Mouse (Mus musculus): Measurements from ENCODE around the gene Acaa1b.

Acaa1b gene

DNA sequence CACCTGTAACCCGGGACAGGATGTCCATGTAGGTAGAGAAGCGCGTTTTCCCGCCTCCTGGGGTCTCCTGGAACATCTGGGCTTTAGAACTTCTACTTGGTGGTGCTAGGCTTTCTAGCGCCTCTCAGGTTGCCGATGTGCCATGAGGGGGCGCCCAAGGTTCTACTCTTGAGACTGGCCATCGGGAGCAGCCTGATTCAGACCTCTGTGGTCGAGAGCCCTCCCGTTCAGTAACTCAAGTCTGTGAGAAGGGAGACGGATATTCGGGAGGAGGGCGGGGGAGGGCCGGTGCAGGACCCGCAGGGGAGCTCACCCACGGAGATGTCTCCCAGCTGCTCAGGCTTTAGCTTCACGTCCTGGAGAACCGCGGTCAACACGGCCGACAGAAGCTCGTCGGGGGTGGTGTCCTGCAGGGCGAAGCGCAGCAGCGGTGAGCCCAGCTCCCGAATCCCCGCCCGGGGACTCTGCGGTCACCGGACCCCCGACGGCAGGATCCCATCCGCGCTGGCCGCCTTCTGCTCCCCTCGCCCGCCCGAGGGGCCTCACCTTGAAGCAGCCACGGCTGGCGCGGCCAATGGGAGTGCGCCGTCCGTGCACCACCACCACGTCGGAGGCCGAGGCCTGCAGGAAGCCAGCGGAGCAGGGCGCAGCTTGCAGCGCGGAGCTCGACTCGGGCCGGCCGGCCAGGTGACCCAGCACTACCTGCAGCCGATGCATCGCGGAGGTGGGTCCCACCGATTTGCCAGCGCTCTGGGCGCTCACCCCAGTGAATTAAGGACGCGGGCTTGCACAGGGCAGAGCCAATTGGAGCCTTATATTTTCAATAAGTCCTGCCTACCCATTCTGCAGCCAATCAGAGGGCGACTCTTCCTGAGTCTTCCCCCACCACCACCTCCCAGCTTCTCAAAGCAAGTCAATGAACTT is at the start of gene Acaa1b:
Gene Acaa1b (minus strand): TSS at position 816 of the 924 bp plus-strand sequence.
- DNase-seq, result peak; percentile 88 to 93

- DNase-seq, result peak; percentile 43 to 70
Observed at GRCm38 (mm10) chr9:119206666-119207065, 49.8 kb upstream of the Acaa1b start.

DNA sequence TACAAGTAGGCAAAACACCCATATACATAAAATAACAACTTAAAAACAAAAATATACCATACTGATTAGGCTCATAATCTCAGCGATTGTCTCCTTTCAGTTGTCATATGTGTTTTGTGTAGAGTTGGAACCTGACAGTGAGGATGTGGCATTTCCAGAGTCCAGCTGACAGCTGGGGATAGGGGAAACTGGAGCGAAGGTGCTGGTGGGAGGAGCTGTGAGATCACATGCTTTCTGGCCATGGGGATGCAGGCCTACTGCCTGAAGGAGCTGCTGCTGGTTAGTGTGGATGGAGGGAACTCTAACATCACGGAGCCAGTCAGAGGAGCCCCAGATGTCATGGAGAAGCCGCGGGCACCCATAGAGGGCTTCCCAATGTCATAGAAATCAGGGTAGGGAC is 48.9 kb upstream of the Acaa1b start:
- DNase-seq, result peak in 1 of 2 experiments; percentile 41

- no peak for DNase-seq
Observed at GRCm38 (mm10) chr9:119203617-119204016, 46.7 kb upstream of the Acaa1b start.

GRCm38 (mm10) chr9:119201653-119202052 is 44.8 kb upstream of the Acaa1b start:
- peak; percentile 32 to 49 for DNase-seq

DNA sequence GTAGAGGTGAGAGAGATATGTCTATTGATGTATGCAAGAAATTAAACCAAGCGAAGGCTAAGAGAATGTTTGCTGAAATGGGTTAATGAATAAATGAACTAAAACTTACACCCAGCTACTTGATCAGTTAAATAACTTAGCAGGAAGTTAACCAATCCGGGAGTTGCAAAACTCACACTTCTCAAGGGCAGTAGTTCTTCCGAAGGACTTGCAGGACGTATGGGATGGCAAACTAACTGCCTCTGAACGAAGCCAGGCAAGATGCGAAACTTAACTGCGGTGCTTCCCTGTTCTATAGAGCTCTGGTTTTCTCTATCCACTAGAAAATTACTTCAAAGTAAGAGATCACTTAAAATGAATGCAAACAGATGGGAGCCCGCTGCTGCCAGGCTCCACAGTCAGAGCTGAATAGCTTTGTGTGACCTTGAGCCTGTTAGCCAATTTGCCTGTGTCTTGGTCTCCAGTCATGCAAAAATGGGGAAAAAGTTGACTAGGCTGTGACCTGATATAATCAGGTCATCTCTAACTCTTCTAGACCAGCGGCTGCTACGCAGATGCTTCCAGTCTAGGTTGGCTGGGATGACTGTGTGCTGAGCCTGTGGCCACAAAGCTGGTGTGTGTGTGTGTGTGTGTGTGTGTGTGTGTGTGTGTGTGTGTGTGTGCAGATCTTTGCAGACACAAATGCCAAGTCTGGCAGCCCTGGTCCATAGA is 42.4 kb upstream of the Acaa1b start:
- peak; percentile 54 to 71 for DNase-seq

DNA sequence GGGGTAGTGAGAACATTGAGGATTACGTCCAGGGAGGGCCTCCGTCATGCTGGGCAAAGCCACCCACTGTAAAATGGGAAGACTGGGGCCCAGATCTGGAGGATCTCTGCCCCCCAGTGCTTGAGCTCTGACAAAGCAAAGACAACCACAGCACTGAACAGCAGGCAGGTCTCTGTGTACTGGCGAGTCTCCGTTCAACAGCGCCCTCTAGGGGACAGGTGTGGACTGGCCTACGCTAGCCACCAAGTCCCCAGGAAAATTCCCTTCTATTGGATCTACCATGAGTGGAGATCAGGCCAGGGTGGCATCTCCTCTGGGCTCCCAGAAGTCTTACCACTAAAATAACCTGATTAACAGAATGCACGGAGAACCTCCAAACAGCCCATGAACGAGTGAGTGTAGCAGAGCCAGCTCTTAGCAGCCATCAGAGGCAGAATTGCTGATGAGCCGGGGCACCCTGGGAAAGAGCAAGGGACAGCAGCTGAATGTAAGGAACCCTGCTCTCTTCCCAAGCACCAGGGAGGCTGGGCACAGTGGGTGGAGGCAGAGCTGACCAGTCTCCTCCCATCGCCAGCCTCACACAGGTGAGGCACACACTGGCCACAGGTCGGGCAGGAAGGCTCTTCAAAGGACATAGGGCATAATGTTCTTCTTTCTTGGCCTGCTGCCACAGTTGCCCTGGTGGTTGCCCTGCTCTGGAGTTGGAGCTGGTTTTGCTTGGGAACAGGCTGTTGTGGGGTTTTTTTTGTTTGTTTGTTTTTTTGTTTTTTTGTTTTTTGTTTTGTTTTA is 35.5 kb upstream of the Acaa1b start:
- DNase-seq, result peak; percentile 83 to 86

DNA sequence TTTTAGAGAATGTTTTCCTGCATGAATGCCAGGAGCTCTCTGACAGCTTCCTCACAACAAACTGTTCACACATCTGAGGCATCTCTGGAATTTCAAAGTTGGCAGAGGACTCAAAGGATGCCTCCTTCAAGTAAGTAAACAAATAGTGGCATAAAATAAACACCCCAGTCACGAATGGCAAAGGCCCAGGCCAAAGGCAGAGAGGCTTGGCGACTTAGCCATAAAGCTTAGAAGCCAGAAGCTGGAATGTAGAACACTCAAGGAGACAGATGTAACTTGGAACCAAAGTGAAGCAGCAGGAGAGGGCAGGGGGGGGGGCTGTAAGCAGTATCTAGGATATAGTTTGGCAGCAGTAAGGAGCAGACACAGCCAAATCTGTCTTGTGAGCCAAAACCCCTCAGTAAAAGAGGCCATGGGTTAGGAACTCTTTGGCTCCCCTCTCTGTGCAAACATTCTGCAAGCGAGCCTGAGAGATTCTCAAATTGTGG is 24.4 kb upstream of the Acaa1b start:
- DNase-seq, result peak; percentile 53 to 82

- DNase-seq, result no peak
Observed at GRCm38 (mm10) chr9:119179292-119179691, 22.4 kb upstream of the Acaa1b start.

DNA sequence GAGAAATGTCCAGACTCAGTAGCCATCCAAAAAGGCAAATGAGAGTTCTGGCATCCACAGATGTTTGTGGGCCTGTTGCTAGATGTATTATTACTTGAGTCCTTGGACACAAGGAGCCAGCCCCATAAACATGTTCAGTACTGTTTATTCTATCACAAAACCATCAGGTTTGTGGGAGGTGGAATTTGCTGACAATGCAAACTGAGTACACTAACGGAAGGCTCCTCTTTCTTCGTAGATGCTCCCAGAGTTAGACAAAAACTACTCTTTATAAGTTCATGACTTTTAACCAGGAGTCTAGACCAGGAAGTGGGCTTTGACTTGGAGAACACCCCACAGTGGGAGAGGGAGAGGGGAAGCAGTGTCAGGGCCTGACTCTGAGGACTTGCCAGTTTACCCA is 10.7 kb upstream of the Acaa1b start:
- no peak for DNase-seq

DNA sequence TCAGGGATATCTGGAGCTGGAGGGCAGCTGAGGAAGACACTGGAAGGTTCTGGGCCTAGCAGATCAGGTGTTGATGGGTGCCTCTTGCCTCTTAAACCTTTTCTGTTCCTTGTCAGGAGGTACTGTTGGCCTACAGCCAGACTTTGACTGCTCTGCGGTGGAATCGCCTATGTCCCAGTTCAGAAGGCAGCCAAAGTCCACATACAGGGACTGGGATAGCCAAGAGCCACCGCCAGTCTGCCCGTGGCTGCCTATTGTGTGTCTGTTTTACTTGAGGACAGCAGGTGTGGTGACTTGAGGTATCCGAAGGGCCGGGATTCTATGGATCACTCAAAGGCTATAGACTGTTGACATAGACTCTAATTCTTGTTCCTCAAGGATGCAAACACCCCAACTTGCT is 8.7 kb upstream of the Acaa1b start:
- DNase-seq, result peak; percentile 82 to 89

GRCm38 (mm10) chr9:119164743-119165142 is 7.8 kb upstream of the Acaa1b start:
- peak; percentile 65 to 89 for DNase-seq

DNA sequence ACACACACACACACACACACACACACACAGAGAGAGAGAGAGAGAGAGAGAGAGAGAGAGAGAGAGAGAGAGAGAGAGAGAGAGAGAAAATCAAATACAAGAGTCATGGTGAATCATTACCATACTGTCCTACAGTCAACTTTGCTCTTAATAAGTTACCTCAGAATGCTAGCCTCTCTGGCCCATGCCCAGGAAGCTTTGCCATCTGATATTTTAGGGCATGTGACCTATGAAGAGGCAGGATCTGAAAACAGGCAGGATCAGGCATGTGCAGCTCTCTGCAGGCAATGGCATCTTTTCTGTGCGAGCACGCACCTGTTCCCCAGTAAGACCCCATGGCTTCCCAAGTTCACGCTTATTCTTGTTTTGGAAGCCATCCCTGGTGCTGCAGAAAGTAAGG is 3.8 kb upstream of the Acaa1b start:
- DNase-seq, result peak; percentile 93

GRCm38 (mm10) chr9:119158861-119159260 is 2.0 kb upstream of the Acaa1b start, which contains the start of gene Gm47289:
TSS of gene Gm47289 (plus strand) at chr9:119159161.
- no peak for DNase-seq

GRCm38 (mm10) chr9:119155826-119156225 is 1.1 kb downstream of the Acaa1b start:
- DNase-seq, result peak; percentile 32 to 49

DNA sequence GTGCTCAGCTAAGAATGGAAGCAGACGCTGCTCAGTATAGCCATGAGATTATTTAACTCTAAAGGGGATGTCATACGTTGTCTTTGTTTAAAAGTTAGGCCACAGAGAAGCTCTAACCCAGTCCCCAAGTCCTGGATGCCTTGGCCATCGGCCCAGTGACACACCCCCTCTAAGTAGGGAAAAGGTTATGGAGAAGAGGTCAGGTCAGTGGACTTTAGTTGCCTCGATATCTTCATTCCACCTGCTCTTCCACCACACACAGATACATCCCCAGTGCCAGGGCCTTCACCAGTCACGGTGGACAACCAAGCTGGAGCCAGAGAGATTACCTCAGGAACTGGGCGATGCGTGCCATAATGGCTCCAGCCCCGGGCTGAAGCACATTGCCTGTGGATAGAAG is 1.5 kb downstream of the Acaa1b start:
- DNase-seq, result peak; percentile 81 to 88

- no peak for DNase-seq
Observed at GRCm38 (mm10) chr9:119151751-119152150, 5.1 kb downstream of the Acaa1b start.

- no peak for DNase-seq
Observed at GRCm38 (mm10) chr9:119149601-119150000, 7.3 kb downstream of the Acaa1b start.

DNA sequence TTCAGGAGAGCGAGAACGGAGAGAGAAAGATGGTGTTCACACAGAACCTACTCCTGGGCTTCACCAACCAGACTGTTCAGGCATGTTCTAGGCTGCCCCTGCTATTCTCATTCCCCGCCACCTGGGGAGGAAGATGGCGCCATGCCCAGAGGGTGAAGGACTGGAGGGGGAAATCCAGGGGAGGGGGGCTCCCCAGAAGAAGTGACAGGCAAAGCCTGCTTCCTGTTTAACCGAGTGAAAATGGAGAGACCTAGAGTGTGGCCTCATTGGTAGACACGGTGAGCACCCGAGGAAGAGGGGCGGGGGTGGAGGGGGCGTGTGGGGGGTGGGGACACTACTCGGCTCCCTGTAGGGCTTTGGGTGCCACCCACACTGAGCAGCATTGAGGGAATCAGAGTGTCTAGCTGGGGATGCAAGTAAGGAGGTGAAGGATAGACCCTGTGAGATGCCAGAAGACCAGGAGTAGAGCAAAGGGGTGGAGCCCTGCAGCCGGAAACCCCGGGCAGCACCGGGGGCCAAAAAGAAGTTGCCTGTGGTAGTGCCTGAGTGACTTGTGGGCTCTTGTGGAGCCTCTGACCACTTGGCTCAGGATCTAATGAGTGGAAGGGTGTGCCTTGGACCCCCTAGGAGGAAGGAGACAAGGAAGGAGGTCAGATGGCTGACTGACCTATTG is 10.7 kb downstream of the Acaa1b start:
- DNase-seq, result no peak

DNA sequence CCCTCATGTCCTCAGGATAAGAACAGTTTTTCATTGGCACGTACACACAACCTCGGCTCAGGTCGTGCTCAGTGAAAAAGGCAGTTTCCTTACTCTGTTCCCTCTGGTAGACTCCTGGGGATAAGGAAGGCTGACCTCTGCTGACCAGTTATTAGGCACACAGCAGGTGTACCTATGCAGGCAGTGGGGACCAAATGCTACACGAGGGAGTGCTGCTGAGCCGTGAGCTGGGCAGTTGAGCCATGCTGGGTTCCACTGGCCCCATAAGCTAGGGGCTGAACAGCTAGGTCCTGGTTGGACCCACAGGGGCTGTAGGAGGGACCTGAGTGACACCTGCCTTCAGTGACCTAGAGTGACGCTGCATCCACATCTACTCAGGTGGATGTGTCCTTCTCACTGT is 11.3 kb downstream of the Acaa1b start:
- no peak for DNase-seq

- DNase-seq, result no peak
Observed at GRCm38 (mm10) chr9:119145137-119145536, 11.8 kb downstream of the Acaa1b start.

GRCm38 (mm10) chr9:119144696-119145095 is 12.2 kb downstream of the Acaa1b start:
- no peak for DNase-seq
